Mouse (Mus musculus): ENCODE data around the gene Vps45. TPM values are rescaled to one million over a fixed set of nuclear protein-coding genes. Genes with fewer than 3 reads are reported as not detected.
"Not testable (repeated sequence)": the region's sequence is repeated elsewhere in the genome, so short reads cannot be mapped to it uniquely, and the experiment has no call there.

Gene Vps45
- polyA plus RNA-seq, 1 experiment from 2014 or later = 17.3 TPM

GRCm38 (mm10) chr3:95986001-95986622, 72.2 kb downstream of the Vps45 start:
- no peak for DNase-seq
- H3K4me2 ChIP-seq = peak overlapping the region; percentile 44
- H3K36me3 ChIP-seq = peaks cover 13% of the 10 kb centered on the region
- H3K27ac ChIP-seq = peak overlapping the region; percentile 67
- H3K4me3 ChIP-seq (replicated peaks) = 0 out of 2 replicates have a peak overlapping the region, but pooled peaks have one; percentile 16
- 0 out of 2 replicates have a peak overlapping the region, but pooled peaks have one; percentile 39 for H3K9ac ChIP-seq
- H3K27me3 ChIP-seq = peaks cover 9% of the 10 kb centered on the region
- no peak for ATAC-seq (ENCODE audit: low read depth)
- WGBS (ENCODE audit: insufficient replicate concordance) = 10% methylated on average over 21 of the region's 21 CpGs
- H3K4me1 ChIP-seq (replicated peaks) = peaks cover 31% of the 10 kb centered on the region
- no peaks in the 10 kb centered on the region for H3K9me3 ChIP-seq (replicated peaks)

GRCm38 (mm10) chr3:95985209-95986000, 72.9 kb downstream of the Vps45 start:
- H3K4me3 ChIP-seq (replicated peaks) = 0 out of 2 replicates have a peak overlapping the region, but pooled peaks have one; percentile 16
- no peaks in the 10 kb centered on the region for H3K9me3 ChIP-seq (replicated peaks)
- peaks cover 10% of the 10 kb centered on the region for H3K36me3 ChIP-seq
- DNase-seq (no peak), ATAC-seq (ENCODE audit: low read depth) (peak; percentile 65)
- H3K27ac ChIP-seq = peak overlapping the region; percentile 67
- WGBS (ENCODE audit: insufficient replicate concordance) = 14% methylated on average over 12 of the region's 12 CpGs
- H3K9ac ChIP-seq = 0 out of 2 replicates have a peak overlapping the region, but pooled peaks have one; percentile 39
- H3K4me2 ChIP-seq = peak overlapping the region; percentile 44
- peaks cover 9% of the 10 kb centered on the region for H3K27me3 ChIP-seq
- peaks cover 28% of the 10 kb centered on the region for H3K4me1 ChIP-seq (replicated peaks)

GRCm38 (mm10) chr3:95982129-95982528, 76.1 kb downstream of the Vps45 start:
- H3K36me3 ChIP-seq = no peaks in the 10 kb centered on the region
- H3K4me1 ChIP-seq (replicated peaks) = peaks cover 27% of the 10 kb centered on the region
- 70% methylated on average over 4 of the region's 4 CpGs for WGBS (ENCODE audit: insufficient replicate concordance)
- DNase-seq = no peak
- H3K27me3 ChIP-seq = peaks cover 7% of the 10 kb centered on the region; the same call in 1 of the 2 replicates
- H3K4me2 ChIP-seq = no peak overlapping the region
- no peak overlapping the region for H3K4me3 ChIP-seq (replicated peaks)
- no peak for ATAC-seq (ENCODE audit: low read depth)
- no peak overlapping the region for H3K27ac ChIP-seq
- no peak overlapping the region for H3K9ac ChIP-seq
- no peaks in the 10 kb centered on the region for H3K9me3 ChIP-seq (replicated peaks)

GRCm38 (mm10) chr3:95980276-95980970, 77.8 kb downstream of the Vps45 start:
- H3K4me1 ChIP-seq (replicated peaks) = peaks cover 10% of the 10 kb centered on the region
- DNase-seq (no peak), ATAC-seq (ENCODE audit: low read depth) (no peak)
- H3K9me3 ChIP-seq (replicated peaks) = no peaks in the 10 kb centered on the region
- no peak overlapping the region for H3K4me3 ChIP-seq (replicated peaks)
- no peaks in the 10 kb centered on the region for H3K36me3 ChIP-seq
- WGBS (ENCODE audit: insufficient replicate concordance) = 73% methylated on average over 12 of the region's 12 CpGs
- no peak overlapping the region for H3K27ac ChIP-seq
- 0 out of 2 replicates have a peak, but pooled peaks cover 4% of the 10 kb centered on the region for H3K27me3 ChIP-seq
- no peak overlapping the region for H3K9ac ChIP-seq
- H3K4me2 ChIP-seq = no peak overlapping the region

DNA sequence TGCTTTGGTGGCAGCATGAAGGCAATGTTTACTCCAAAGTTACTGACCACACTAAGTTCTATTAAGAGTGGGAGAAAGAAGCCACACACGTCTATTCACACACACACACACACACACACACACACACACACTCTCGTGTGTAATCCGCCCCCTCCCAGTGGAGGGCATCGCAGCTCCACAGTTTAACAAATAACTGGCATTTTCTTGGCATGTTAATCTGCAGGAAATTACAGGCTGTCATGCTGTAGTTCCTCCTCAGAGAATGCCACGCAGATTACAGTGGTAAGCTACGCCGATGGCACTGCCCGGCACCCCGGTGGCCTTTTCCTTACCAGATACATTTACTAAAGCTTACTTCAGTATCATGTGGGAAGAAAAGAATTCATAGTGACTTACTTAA, 80.0 kb downstream of the Vps45 start:
- Histone ChIP-seq H3K27ac (no peak overlapping the region), H3K36me3 (no peaks in the 10 kb centered on the region), H3K4me3 (replicated peaks) (no peak overlapping the region), H3K9ac (no peak overlapping the region), H3K4me2 (no peak overlapping the region), H3K4me1 (replicated peaks) (peaks cover 5% of the 10 kb centered on the region; the same call in 1 of the 2 replicates), H3K9me3 (replicated peaks) (no peaks in the 10 kb centered on the region), H3K27me3 (peaks cover 18% of the 10 kb centered on the region)
- DNase-seq = no peak
- ATAC-seq (ENCODE audit: low read depth) = no peak
- WGBS (ENCODE audit: insufficient replicate concordance) = 76% methylated on average over 9 of the region's 9 CpGs

DNA sequence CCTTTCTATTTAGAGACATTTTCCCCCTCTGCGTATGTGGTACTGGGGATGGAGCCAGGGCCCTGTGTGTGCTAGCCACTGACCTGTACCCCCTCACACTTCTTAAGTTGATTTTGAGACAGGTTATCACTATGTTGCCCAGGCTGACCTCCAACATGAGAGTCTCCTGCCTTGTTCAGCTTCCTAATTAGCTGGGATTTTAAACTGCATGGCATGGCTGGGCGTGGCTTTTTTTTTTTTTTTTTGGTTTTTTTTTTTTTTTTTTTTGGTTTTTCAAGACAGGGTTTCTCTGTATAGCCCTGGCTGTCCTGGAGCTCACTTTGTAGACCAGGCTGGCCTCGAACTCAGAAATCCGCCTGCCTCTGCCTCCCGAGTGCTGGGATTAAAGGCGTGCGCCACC, 80.7 kb downstream of the Vps45 start:
- not testable (repeated sequence) for H3K36me3 ChIP-seq; H3K27ac ChIP-seq; H3K4me2 ChIP-seq; DNase-seq; H3K9me3 ChIP-seq (replicated peaks); H3K4me1 ChIP-seq (replicated peaks); ATAC-seq (ENCODE audit: low read depth); H3K9ac ChIP-seq; H3K4me3 ChIP-seq (replicated peaks)
- WGBS (ENCODE audit: insufficient replicate concordance) = 74% methylated on average over 7 of the region's 7 CpGs
- H3K27me3 ChIP-seq = peaks cover 24% of the 10 kb centered on the region

- Histone ChIP-seq H3K9ac (no peak overlapping the region), H3K4me3 (replicated peaks) (no peak overlapping the region), H3K36me3 (no peaks in the 10 kb centered on the region), H3K27ac (no peak overlapping the region; the same call in 1 of the 2 replicates), H3K9me3 (replicated peaks) (no peaks in the 10 kb centered on the region), H3K4me1 (replicated peaks) (peaks cover 9% of the 10 kb centered on the region; the same call in 1 of the 2 replicates), H3K27me3 (peaks cover 29% of the 10 kb centered on the region), H3K4me2 (no peak overlapping the region)
- WGBS (ENCODE audit: insufficient replicate concordance) = 35% methylated on average over 3 of the region's 3 CpGs
- DNase-seq (no peak), ATAC-seq (ENCODE audit: low read depth) (no peak)
Measured at GRCm38 (mm10) chr3:95977079-95977478, 81.2 kb downstream of the Vps45 start.

DNA sequence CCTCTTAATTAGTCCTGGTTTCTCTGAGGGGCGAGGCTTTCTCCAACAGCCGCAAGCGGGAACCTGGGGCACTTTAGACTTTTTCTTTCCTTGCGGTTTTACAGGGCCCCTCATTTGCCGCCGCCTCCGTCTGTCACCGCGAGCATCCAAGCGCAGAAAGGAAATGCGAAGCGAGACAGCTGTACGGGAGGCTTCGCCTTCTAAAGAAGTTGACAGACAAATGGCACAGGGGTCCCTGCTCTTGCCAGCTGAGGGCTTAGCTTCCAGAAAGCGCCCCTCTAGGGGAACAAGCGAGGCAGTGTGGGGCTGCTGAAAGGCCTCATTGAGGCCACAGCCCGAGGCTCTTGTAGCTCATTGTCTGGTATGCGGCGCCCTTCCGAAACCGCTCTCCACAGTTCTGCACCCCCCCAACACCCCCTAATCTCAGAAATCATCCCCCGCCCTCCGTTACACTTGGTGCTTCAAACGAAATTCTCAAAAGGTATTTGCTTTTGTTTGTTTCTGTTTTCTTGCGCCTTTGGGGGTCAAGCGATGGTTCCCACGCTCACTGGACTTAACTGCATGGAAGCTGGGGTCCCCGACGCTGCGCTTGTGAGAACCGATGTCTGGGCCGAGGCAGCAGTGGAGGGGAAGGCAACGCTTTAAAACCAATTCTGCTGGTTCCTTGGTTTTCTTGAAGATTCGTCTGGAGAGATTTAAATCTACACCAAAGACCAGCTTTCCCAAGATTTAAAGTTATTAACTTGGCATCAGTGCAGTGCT, 85.2 kb downstream of the Vps45 start:
- peaks cover 6% of the 10 kb centered on the region; the same call in 1 of the 2 replicates for H3K4me1 ChIP-seq (replicated peaks)
- H3K27ac ChIP-seq = no peak overlapping the region
- peak overlapping the region; percentile 34 for H3K4me3 ChIP-seq (replicated peaks)
- DNase-seq (no peak), ATAC-seq (ENCODE audit: low read depth) (no peak)
- no peak overlapping the region for H3K9ac ChIP-seq
- H3K9me3 ChIP-seq (replicated peaks) = no peaks in the 10 kb centered on the region
- peaks cover 36% of the 10 kb centered on the region for H3K27me3 ChIP-seq
- H3K36me3 ChIP-seq = no peaks in the 10 kb centered on the region
- peak overlapping the region; percentile 51 for H3K4me2 ChIP-seq
- WGBS (ENCODE audit: insufficient replicate concordance) = 5% methylated on average over 34 of the region's 34 CpGs

GRCm38 (mm10) chr3:95972251-95972872, 85.9 kb downstream of the Vps45 start:
- Histone ChIP-seq H3K4me1 (replicated peaks) (peaks cover 6% of the 10 kb centered on the region; the same call in 1 of the 2 replicates), H3K4me2 (peak overlapping the region; percentile 51), H3K27ac (no peak overlapping the region), H3K27me3 (peaks cover 36% of the 10 kb centered on the region), H3K36me3 (no peaks in the 10 kb centered on the region), H3K9ac (no peak overlapping the region), H3K4me3 (replicated peaks) (peak overlapping the region; percentile 34), H3K9me3 (replicated peaks) (no peaks in the 10 kb centered on the region)
- WGBS (ENCODE audit: insufficient replicate concordance) = 58% methylated on average over 12 of the region's 12 CpGs
- no peak for ATAC-seq (ENCODE audit: low read depth)
- no peak for DNase-seq

GRCm38 (mm10) chr3:95970661-95971060, 87.6 kb downstream of the Vps45 start:
- peaks cover 36% of the 10 kb centered on the region for H3K27me3 ChIP-seq
- H3K9ac ChIP-seq; DNase-seq; H3K36me3 ChIP-seq; H3K4me3 ChIP-seq (replicated peaks); ATAC-seq (ENCODE audit: low read depth); H3K4me1 ChIP-seq (replicated peaks); H3K27ac ChIP-seq; H3K9me3 ChIP-seq (replicated peaks); H3K4me2 ChIP-seq: not testable (repeated sequence)
- 40% methylated on average over 7 of the region's 7 CpGs for WGBS (ENCODE audit: insufficient replicate concordance)
